Mouse (Mus musculus): ENCODE results near the gene Plcb4.

GRCm38 (mm10) chr2:135646226-135646625, 12.6 kb upstream of the Plcb4 start:
- no peak for TF ChIP-seq CTCF (conservative IDR thresholded peaks at IDR 0.05; ENCODE audit: insufficient read depth, insufficient read length, low read depth, low read length)
- TF ChIP-seq POLR2A (IDR thresholded peaks at IDR 0.05; ENCODE audit: low read depth, low read length), result no peak
